Mouse (Mus musculus) adrenal gland, postnatal 25 days (tissue): ENCODE measurements around the gene H2al1f. TPM values are rescaled to one million over a fixed set of nuclear protein-coding genes. Genes with fewer than 3 reads are reported as not detected.
"Not testable (repeated sequence)": the region's sequence is repeated elsewhere in the genome, so short reads cannot be mapped to it uniquely, and the experiment has no call there.

ENCODE experiments used
- DNase-seq: peaks from one replicate; pipeline ENCODE4 v3.0.0; 2021; ENCODE audit warnings: mixed read lengths
- long read RNA-seq: library from polyadenylated mRNA; stranded (forward); transcript quantifications from one replicate; pipeline ENCODE4 v2.0.0, GENCODE M21; 2021
- total RNA-seq: library from RNA; stranded (reverse); gene quantifications from 2 replicates; pipeline ENCODE4 v1.2.3, GENCODE M21; 2021

Gene H2al1f
- not detected in 2 replicates for total RNA-seq
- long read RNA-seq = 0 reads

DNA sequence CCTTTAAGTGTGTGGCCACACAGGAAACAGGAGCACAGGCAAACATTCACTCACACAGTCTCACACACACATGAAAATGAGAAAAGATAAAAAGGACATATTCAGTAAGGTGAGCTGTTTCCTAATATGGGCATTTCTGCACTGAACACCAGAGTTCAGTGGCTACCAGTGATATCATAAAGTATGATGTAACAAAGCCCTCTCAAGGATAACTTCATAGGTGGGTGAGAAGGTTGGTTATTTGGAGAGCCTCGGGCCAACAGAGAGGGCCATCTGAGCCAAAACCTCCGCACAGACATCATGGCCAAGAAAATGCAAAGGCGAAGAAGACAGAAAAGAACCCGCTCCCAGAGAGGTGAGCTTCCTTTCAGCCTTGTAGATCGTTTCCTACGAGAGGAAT, at the start of gene H2al1f:
Gene H2al1f, plus strand, starts transcription at position 301 of the 400 bp plus-strand sequence.
- DNase-seq = not testable (repeated sequence)

DNA sequence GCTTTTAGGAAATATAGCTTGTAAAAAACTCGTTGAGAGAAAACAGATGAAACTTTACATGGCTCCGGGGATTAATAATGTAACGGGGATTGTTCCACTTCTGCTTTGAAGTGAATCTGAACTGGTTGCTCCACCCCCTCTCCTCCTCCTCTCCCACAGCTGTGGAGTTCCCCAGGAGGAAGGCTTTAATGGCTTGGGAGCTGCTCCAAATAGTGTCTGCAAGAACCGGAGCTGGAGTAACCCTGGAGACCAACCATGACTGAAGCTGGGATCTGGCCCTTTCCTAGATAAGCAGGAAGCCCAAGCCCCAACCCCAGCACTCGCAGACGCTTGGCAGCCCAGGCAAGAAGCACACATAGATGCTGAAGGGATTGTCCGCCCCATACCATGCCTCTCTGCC, 47.2 kb upstream of the H2al1f start:
- DNase-seq = no peak

DNA sequence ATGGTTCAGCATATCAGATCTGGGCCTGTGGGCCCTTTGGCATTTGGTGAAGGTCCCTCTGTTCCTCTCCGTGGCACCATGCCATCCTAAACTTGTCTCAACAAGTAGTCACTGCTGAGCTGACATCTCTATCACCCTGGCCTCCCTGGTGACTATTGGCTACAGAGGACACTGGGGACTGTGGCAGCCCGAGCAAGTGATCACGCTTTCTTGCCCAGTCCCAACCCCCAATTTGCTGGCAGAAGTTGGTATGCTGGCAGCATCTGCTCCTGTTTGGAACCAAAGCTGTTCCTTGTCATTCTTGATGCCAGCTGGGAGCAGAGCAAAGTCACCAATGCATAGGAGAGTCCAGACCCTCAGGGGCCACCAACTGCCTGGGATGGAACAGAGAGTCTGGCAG, 45.9 kb upstream of the H2al1f start:
- DNase-seq = peak; percentile 6

DNA sequence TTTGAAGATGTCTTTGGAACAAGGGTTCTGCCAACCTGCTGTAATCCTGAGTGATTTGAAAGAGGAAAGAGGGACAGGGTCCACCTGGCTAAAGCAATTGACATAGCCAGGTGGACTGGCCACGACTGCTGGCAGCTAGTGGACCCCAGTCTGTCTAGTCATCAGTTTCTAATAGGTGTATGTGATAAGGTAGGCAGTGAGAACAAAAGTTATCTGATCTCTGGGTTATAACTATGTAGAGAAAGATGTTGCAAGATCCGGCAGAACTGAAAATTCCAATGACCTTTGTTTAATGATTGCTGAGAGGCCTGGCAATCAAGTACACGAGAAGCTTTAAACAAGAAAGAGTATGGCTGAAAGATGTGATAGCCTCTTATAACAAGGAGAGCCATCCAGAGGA, 41.8 kb upstream of the H2al1f start:
- DNase-seq = no peak

DNA sequence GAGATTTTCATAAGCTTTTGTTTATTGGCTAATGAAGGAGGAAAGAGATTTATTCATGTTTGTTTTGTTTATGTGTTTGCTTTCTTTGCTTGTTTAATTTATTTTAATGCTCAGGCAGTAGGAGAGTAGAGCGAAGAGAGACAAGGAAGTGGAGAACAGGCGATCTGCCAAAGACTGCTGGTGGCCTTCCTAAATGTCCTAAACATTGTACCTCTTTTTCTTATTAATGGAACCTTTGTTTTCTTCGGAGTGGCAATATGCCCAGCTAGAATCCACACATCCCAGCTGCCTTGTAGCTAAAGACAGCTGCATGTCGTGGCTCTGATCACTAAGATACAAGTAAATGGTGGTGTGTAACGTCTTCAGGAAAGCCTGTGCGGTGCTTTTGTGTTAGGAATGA, 37.9 kb upstream of the H2al1f start:
- no peak for DNase-seq

DNA sequence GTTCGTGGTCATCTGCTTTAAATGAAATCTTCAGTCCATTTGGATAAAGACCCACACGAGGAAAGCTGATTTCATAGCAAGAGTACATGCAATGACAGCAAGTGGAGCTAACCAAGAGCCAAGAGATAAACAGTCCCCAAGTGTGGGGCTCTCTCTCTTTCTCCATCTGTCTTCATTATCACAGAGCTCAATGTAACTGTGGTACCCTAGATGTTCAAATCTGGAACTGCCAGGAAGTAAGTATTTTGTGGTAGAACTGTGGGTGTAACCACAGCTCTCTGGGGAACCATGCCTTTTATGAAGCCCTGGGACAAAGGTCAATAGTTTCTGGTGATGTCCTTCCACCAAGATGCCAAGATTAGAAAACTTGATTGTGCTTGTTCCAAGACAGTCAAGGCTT, 34.2 kb upstream of the H2al1f start:
- no peak for DNase-seq

DNA sequence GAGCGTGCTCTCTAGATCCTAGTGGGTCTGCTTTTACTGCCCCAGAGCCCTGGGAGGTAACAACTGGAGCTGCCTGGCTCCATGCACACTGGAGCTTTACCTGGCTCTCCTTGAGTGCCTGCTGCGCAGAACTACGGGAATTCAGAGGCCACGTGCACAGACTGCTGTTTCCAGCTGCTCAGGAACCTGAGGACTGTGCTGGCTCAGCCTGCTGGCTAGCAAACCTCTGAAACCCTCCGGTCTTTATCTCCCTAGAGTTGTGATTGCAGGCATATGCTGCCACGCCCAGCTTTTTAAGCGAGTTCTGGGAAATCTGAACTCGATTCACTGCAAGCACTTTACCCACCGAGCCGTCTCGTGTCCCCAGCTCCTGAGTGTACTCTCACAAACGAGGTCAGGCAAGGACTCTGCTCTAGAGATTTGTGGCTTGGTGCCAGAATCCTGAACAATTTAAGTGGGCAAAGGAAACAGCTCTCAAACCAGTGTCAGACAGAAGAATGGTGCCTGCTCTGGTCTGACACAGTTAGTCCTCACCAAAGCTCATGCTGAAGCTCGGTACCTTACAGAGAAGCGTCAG, 26.6 kb upstream of the H2al1f start:
- DNase-seq = no peak

DNA sequence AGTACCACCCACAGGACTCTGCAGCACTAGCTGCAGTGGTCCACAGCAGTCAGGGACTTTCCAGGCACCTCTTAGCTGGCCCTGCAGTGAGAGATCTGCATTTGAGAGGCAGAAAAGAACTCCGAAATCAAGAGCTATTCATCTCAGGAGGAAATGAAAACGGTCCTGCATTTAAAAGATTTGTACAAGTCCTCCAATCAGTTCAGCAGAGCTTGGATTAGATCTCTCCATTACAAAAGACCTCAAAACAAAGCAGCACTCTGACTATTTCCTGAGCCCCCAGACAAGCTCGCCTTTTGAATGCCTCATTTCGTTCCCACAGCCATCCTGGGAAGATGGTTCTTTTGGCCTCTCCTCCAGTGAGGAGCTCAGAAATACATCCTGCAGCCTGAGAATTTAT, 25.7 kb upstream of the H2al1f start:
- DNase-seq = no peak

DNA sequence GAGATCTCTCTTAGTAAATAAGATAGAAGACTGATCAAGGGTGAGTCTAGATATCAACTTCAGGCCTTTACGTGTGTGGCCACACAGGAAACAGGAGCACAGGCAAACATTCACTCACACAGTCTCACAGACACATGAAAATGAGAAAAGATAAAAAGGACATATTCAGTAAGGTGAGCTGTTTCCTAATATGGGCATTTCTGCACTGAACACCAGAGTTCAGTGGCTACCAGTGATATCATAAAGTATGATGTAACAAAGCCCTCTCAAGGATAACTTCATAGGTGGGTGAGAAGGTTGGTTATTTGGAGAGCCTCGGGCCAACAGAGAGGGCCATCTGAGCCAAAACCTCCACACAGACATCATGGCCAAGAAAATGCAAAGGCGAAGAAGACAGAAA, 16.0 kb upstream of the H2al1f start, which contains the start of gene H2al1a:
Gene H2al1a, plus strand, starts transcription at position 301 of the 400 bp plus-strand sequence.
- not testable (repeated sequence) for DNase-seq

DNA sequence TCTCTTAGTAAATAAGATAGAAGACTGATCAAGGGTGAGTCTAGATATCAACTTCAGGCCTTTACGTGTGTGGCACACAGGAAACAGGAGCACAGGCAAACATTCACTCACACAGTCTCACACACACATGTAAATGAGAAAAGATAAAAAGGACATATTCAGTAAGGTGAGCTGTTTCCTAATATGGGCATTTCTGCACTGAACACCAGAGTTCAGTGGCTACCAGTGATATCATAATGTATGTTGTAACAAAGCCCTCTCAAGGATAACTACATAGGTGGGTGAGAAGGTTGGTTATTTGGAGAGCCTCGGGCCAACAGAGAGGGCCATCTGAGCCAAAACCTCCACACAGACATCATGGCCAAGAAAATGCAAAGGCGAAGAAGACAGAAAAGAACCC, 12.8 kb upstream of the H2al1f start, which contains the start of gene H2al1b:
Gene H2al1b, plus strand, starts transcription at position 301 of the 400 bp plus-strand sequence.
- not testable (repeated sequence) for DNase-seq

DNA sequence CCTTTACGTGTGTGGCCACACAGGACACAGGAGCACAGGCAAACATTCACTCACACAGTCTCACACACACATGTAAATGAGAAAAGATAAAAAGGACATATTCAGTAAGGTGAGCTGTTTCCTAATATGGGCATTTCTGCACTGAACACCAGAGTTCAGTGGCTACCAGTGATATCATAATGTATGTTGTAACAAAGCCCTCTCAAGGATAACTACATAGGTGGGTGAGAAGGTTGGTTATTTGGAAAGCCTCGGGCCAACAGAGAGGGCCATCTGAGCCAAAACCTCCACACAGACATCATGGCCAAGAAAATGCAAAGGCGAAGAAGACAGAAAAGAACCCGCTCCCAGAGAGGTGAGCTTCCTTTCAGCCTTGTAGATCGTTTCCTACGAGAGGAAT, 9.6 kb upstream of the H2al1f start, which contains the start of gene H2al1c:
Gene H2al1c, plus strand, starts transcription at position 301 of the 400 bp plus-strand sequence.
- not testable (repeated sequence) for DNase-seq

DNA sequence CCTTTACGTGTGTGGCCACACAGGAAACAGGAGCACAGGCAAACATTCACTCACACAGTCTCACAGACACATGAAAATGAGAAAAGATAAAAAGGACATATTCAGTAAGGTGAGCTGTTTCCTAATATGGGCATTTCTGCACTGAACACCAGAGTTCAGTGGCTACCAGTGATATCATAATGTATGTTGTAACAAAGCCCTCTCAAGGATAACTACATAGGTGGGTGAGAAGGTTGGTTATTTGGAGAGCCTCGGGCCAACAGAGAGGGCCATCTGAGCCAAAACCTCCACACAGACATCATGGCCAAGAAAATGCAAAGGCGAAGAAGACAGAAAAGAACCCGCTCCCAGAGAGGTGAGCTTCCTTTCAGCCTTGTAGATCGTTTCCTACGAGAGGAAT, 6.4 kb upstream of the H2al1f start, which contains the start of gene H2al1d:
Gene H2al1d, plus strand, starts transcription at position 301 of the 400 bp plus-strand sequence.
- not testable (repeated sequence) for DNase-seq

DNA sequence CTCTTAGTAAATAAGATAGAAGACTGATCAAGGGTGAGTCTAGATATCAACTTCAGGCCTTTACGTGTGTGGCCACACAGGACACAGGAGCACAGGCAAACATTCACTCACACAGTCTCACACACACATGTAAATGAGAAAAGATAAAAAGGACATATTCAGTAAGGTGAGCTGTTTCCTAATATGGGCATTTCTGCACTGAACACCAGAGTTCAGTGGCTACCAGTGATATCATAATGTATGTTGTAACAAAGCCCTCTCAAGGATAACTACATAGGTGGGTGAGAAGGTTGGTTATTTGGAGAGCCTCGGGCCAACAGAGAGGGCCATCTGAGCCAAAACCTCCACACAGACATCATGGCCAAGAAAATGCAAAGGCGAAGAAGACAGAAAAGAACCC, 3.3 kb upstream of the H2al1f start, which contains the start of gene H2al1e:
Gene H2al1e, plus strand, starts transcription at position 301 of the 400 bp plus-strand sequence.
- DNase-seq = not testable (repeated sequence)

DNA sequence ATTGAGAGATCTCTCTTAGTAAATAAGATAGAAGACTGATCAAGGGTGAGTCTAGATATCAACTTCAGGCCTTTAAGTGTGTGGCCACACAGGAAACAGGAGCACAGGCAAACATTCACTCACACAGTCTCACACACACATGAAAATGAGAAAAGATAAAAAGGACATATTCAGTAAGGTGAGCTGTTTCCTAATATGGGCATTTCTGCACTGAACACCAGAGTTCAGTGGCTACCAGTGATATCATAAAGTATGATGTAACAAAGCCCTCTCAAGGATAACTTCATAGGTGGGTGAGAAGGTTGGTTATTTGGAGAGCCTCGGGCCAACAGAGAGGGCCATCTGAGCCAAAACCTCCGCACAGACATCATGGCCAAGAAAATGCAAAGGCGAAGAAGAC, 3.0 kb downstream of the H2al1f start, which contains the start of gene H2al1g:
Gene H2al1g, plus strand, starts transcription at position 301 of the 400 bp plus-strand sequence.
- DNase-seq = not testable (repeated sequence)

DNA sequence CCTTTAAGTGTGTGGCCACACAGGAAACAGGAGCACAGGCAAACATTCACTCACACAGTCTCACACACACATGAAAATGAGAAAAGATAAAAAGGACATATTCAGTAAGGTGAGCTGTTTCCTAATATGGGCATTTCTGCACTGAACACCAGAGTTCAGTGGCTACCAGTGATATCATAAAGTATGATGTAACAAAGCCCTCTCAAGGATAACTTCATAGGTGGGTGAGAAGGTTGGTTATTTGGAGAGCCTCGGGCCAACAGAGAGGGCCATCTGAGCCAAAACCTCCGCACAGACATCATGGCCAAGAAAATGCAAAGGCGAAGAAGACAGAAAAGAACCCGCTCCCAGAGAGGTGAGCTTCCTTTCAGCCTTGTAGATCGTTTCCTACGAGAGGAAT, 6.2 kb downstream of the H2al1f start, which contains the start of gene H2al1h:
Gene H2al1h, plus strand, starts transcription at position 301 of the 400 bp plus-strand sequence.
- not testable (repeated sequence) for DNase-seq

DNA sequence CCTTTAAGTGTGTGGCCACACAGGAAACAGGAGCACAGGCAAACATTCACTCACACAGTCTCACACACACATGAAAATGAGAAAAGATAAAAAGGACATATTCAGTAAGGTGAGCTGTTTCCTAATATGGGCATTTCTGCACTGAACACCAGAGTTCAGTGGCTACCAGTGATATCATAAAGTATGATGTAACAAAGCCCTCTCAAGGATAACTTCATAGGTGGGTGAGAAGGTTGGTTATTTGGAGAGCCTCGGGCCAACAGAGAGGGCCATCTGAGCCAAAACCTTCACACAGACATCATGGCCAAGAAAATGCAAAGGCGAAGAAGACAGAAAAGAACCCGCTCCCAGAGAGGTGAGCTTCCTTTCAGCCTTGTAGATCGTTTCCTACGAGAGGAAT, 9.4 kb downstream of the H2al1f start, which contains the start of gene H2al1i:
Gene H2al1i, plus strand, starts transcription at position 301 of the 400 bp plus-strand sequence.
- not testable (repeated sequence) for DNase-seq

DNA sequence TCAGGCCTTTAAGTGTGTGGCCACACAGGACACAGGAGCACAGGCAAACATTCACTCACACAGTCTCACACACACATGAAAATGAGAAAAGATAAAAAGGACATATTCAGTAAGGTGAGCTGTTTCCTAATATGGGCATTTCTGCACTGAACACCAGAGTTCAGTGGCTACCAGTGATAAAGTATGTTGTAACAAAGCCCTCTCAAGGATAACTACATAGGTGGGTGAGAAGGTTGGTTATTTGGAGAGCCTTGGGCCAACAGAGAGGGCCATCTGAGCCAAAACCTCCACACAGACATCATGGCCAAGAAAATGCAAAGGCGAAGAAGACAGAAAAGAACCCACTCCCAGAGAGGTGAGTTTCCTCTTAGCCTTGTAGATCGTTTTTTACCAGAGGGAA, 12.6 kb downstream of the H2al1f start, which contains the start of gene H2al1j:
Gene H2al1j, plus strand, starts transcription at position 301 of the 400 bp plus-strand sequence.
- not testable (repeated sequence) for DNase-seq

DNA sequence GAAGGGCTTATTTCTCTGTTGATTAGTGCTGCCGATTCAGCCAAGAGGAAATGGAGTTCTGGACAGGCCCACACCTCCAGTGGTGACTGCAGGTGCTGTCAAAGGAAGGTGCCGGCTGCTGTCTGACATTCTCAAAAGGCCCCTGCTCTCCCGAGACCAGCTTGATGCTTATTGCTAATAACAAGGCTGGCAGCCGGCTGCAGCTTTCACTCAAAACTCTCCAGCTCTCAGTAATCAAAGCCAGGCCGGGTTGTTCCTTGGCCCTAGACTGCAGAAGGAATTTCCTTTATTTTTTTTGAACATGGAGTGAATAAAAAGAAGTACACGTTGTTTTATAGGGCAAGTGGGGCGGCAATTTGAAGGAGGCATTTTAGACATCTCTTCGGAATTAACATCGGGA, 30.8 kb downstream of the H2al1f start:
- DNase-seq = no peak

DNA sequence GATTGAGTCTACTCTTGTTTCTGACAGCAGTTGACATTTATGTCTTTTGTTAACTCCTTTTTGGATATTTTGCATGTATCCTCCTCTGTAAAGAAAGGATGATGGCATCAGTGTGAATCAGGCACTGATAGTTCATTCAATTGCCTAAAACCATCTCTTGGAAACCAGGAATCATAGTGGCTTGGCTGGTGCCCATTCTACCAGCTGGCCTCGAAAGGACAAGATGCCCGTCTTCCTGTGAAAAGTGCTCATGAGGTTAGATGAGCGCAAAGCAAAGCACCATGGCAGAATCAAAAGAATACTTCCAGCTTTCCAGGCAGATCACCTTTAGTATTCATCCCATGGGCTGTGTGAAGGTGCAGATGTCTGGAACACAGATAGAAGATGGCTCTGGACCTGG, 31.8 kb downstream of the H2al1f start:
- DNase-seq = no peak

DNA sequence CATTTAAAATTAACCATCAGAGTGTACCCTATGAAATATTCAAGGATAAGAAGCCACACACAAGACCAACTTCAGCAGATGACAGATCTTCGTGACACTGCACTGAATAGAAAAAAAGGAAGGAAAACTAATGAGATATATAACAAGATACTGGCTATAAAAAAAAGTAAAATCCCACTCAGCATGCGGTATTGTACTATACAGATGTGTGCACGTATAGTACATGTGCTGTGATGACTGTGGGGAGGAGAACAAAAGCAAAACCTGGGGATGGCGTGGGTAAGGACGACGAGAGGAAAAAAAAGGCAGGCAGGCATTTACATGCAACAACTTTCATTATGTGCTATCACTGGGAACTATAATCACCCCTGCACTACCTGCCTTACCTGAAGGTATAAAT, 45.9 kb downstream of the H2al1f start:
- DNase-seq = no peak

DNA sequence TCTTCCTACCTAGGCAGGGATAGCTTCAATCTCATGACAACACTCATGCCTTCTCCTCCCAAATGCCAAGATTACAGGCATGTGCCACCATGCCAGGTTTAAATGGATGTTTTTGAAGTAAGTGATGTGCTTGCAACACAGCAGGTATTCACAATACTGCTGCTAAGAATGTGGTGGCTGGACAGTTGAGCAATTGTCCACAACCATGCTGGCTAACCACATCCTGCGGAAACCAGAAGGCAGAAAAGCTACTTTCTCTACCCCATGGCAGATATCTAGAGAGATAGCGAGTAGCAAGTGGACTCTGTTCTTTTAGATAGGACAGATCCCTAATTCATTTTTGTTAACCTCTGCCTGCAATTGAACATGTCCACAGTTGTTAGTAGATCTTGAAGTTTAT, 46.3 kb downstream of the H2al1f start:
- no peak for DNase-seq

DNA sequence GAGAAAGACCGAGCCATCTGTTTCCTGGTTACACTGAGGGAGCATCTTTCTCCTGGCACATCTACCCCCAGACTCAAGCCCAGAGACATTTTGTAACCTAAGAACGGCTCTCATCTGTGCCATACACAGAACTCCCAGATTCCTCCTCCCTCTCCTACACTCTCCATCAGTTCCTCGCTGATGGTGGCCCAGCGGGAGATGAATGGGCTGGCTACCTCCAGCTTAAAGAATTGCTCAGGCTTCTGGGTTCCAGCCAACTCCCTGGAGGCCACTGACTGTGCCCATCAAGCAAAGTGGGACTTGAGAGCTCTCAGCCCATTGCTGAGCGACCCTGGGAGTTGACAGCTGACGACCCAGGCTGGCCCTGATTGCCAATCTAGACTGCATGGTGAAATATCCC, 48.9 kb downstream of the H2al1f start:
- peak; percentile 5 for DNase-seq
